Mouse (Mus musculus) erythroblast, adult 5-6 weeks (primary cell): Measurements from ENCODE around the gene Cd59a. TPM values are rescaled to one million over a fixed set of nuclear protein-coding genes. Genes with fewer than 3 reads are reported as not detected.

ENCODE experiments used
- ATAC-seq: replicated peaks from 2 replicates; pipeline ENCODE4 v1.8.0; 2016; ENCODE audit warnings: moderate number of reproducible peaks, mild to moderate bottlenecking, moderate TSS enrichment, inconsistent platforms; ENCODE audit not compliant: poor library complexity, low FRiP score, severe bottlenecking
- total RNA-seq, 2 experiments: library from RNA; stranded (forward) in 1 of 2; stranded (reverse) in 1 of 2; fragments of 150-400 nt in 1 of 2; fragments of 200-764, 138-1000 nt in 1 of 2; gene quantifications; 2 replicates each; pipeline versions ENCODE4 v1.2.3 to v1.2.4; 2015 to 2017; ENCODE audit warnings: low replicate concordance in 2 of 2

Gene Cd59a
- total RNA-seq, 2 experiments from 2014 or later = 72.6 to 103 TPM

DNA sequence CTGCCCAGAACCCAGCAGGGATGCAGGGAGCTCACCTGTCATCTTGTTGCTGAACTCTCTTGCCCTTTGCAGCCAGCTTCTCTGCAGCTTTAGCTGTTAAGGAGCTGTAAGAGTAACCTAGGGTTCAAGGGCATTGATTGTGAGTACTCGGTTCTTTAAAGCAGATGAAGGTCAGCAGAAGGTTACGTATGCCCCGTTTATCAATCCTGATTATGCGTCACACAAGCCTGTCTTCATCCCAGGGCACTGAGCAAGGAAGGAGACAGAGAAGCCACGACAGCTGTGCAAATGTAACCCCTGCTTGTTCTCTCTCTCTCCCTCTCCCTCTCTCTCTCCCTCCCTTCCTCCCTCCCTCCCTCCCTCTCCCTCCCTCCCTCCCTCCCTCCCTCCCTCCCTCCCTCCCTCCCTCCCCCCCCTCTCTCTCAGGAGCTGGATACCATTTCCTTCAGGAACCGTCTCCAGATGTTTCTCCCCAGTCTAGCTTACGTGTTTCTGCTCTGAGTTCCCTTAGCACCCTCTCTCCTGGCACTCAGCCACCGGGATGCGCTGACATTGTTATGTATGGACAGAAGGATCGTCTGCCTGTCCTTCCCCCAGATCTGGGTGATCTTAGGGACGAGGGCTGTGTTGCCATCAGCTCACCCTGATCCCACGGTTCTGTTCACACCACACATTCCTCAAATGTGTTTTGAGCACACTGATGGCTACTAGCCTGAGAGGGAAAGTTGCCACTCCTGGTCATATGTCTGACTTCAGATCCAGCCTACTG is 37.6 kb downstream of the Cd59a start:
- no peak for ATAC-seq

DNA sequence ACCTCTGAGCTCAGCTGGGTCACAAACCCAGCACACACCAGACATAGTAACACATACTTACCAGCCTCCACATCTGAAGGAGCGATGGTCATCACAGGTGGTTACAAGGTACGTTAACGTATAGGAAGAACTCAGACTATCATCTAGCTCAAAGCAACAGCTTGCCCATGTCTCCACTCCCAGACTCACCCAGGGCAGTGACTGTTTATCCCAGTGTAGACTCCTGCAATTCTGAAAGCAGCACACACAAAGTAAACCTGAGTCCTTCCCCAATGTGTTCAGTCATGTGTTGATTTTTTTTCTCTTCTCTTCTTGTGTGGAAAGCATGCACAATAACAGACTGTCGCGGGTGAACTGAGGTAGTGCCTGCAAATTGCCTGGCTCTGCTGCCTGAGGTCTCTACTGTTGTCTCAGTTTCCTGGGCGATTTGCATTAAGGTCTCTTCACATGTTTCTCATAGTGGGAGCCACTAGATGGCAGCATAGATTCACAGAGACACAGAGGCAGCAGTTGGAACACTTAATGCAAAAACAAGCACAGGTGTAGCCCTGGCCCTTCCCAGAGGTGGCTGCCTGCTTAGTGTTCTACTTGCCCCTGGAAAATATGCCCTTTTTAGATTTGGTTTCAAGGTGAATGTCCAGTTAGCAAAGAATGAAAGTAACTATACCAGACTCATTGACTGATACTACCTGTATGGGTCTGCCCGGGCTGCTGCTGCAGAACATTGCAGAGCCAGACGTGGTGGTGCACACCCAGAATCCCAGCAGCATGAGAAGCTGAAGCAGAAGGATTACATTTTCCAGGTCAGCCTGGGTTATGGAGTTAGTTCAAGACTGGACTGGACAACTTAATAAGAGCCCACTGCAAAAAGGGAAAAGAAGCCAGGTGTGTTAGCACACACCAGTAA is 38.8 kb downstream of the Cd59a start:
- 0 out of 2 replicates have a peak, but pooled peaks have one; percentile 39 for ATAC-seq

- no peak for ATAC-seq
These were observed 40.3 kb downstream of the Cd59a start for GRCm38 (mm10) chr2:104135920-104136319.

DNA sequence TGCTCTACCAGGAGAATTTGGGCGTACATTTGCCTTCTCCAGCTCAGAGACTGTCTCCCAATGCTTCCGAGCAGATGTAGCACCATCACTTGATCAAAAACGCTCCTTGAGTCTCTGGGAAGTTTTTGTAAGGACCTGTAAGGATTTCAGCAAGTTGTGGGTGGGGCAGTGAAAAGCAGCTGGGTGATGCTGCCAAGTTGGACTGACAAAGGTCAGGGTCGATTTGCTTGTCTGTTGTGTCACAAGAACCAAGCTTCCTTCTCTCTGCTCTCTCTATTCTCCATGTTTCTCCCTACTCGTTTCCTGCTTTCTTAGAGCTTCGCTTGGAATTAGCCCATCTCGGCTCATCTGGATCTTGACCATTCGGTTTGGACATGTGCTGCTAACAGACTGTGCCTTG is 46.5 kb downstream of the Cd59a start:
- no peak for ATAC-seq

DNA sequence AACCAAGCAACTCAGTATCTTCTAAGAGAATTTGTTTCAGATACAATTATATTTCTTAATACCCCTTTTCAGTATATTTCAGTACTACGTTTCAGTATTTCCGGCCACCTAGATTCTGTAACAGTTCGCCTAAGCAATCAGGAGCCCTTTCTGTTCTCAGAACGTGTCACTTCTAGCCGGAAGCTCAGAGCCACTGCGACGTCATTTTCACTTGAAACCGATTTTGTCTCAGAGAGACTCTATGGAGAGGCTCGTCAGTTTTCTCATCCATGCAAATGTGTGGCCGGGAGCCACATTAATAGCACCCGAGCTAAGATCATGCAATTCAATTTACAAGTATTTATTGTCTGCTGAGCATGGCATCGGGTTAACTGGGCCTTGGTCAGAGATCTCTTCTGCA is 48.4 kb downstream of the Cd59a start:
- ATAC-seq = no peak

- ATAC-seq = peak; percentile 79
These were observed 50.4 kb downstream of the Cd59a start for GRCm38 (mm10) chr2:104145983-104146382.

- no peak for ATAC-seq
These were observed 52.4 kb downstream of the Cd59a start for GRCm38 (mm10) chr2:104147910-104148561.

- ATAC-seq = no peak
These were observed 55.2 kb downstream of the Cd59a start for GRCm38 (mm10) chr2:104150608-104151397.

- no peak for ATAC-seq
These were observed 57.7 kb downstream of the Cd59a start for GRCm38 (mm10) chr2:104153345-104153744.

DNA sequence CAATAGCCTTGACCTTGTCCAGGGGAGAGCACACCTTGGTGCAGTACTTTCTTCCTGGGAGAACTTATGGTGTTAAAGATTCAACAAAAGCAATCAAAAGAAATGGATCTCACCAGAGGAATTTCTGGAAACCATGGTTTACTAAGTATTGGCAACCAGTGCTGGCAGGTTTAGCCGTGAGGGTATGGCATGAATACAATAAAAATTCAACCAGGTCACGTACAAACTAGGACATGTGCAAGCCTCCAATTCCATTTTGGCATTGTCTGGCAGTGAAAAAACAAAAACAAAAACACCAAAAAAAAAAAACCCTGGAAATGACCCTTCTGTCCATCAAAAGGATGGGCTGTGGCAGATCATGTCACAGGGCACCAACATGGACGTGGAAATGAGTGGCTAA is 58.3 kb downstream of the Cd59a start:
- ATAC-seq = no peak

DNA sequence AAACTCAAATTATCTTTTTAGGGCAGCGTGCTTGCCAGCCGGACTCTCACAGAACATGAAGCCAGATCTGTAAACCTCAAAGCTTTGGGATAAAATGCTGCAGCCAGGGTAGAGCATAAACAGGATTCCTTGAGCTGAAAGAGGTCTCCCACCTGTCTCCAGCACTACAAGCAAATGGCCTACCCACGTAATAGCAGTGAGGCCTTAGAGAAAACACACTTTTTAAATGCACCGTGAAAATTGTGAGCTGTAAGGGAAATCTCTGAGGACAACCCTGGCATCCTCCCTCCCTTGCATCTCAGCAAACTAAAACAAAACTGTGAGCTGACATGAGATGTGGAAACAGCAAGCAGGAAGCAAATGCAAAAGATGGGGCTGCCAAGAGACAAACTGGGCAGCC is 62.2 kb downstream of the Cd59a start:
- ATAC-seq = no peak

- ATAC-seq = no peak
These were observed 67.8 kb downstream of the Cd59a start for GRCm38 (mm10) chr2:104163418-104163817.

- no peak for ATAC-seq
These were observed 68.4 kb downstream of the Cd59a start for GRCm38 (mm10) chr2:104163978-104164487.

Other genes with a start within 250 kb of the Cd59a start
- 827 TPM in 2 replicates for gene Lmo2, start 137.8 kb upstream of the Cd59a start, total RNA-seq (2015; ENCODE audit: low replicate concordance)
- 564 and 619 TPM in 2 replicates for gene Lmo2, start 137.8 kb upstream of the Cd59a start, total RNA-seq (2017; ENCODE audit: low replicate concordance)
- gene Fbxo3, start 68.1 kb upstream of the Cd59a start, total RNA-seq (2015; ENCODE audit: low replicate concordance) = 97.2 and 111 TPM in 2 replicates
- 115 and 124 TPM in 2 replicates for gene Fbxo3, start 68.1 kb upstream of the Cd59a start, total RNA-seq (2017; ENCODE audit: low replicate concordance)
- 6.1 and 10.4 TPM in 2 replicates for gene 4931422A03Rik, start 67.4 kb upstream of the Cd59a start, total RNA-seq (2015; ENCODE audit: low replicate concordance)
- gene 4931422A03Rik, start 67.4 kb upstream of the Cd59a start, total RNA-seq (2017; ENCODE audit: low replicate concordance) = not detected in 2 replicates
- gene Gm10912, start 30.0 kb upstream of the Cd59a start, total RNA-seq (2015; ENCODE audit: low replicate concordance) = 1.5 TPM in 1 of 2 replicates, not detected in the other
- 0.26 and 2.8 TPM in 2 replicates for gene Gm10912, start 30.0 kb upstream of the Cd59a start, total RNA-seq (2017; ENCODE audit: low replicate concordance)
- not detected in 2 replicates for gene Gm10799, start 27.3 kb upstream of the Cd59a start, total RNA-seq (2015; ENCODE audit: low replicate concordance)
- gene Gm10799, start 27.3 kb upstream of the Cd59a start, total RNA-seq (2017; ENCODE audit: low replicate concordance) = not detected in 2 replicates
- gene Cd59b, start 26.0 kb upstream of the Cd59a start, total RNA-seq (2015; ENCODE audit: low replicate concordance) = 15.5 and 54.2 TPM in 2 replicates
- gene Cd59b, start 26.0 kb upstream of the Cd59a start, total RNA-seq (2017; ENCODE audit: low replicate concordance) = 6.6 and 15.5 TPM in 2 replicates
- gene A930018P22Rik, start 27.0 kb downstream of the Cd59a start, total RNA-seq (2015; ENCODE audit: low replicate concordance) = not detected in 2 replicates
- gene A930018P22Rik, start 27.0 kb downstream of the Cd59a start, total RNA-seq (2017; ENCODE audit: low replicate concordance) = not detected in 2 replicates